Mouse (Mus musculus) spleen, adult 2 months (tissue): Measurements from ENCODE around the gene Tcf7.

ENCODE experiments used
- CTCF ChIP-seq: fragments of 200-500 bp; IDR thresholded peaks from 2 replicates; pipeline ENCODE4 v1.5.1; 2011; ENCODE audit warnings: mild to moderate bottlenecking, inconsistent platforms; ENCODE audit not compliant: insufficient read depth, insufficient read length, insufficient replicate concordance; ENCODE audit errors: extremely low read depth
- POLR2A ChIP-seq: fragments of 200-500 bp; IDR thresholded peaks from 2 replicates; pipeline ENCODE4 v1.6.1; 2011; ENCODE audit warnings: low read depth, low read length, inconsistent platforms

DNA sequence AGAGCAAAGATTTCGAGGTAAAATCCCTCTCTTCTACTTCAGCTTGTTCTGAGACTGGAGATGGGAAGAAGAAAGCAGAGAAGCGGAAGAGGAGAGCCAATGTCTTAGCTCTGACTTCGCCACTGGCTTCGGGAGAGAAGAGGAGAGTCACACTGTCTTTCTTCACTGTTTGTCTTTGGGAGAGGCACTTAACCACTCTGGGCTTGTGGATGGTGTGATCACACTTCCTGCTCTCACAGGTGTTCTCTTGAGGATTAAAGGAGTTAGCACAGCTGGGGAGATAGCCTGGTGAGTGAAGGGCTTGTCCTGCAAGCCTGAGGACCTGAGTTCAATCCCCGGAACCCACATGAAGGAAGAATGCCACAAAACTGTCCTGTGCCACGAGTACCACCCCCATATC is 10.1 kb upstream of the Tcf7 start:
- no peak for TF ChIP-seq CTCF
- TF ChIP-seq POLR2A = no peak
